Mouse (Mus musculus) forebrain, embryonic 11.5 days (tissue): ENCODE data around the gene Klhl3. TPM values are rescaled to one million over a fixed set of nuclear protein-coding genes. Genes with fewer than 3 reads are reported as not detected.

Experiments used
- ATAC-seq: fragments of 200-750 bp; cut with Nextera tagmentation; replicated peaks from 2 replicates; pipeline ENCODE4 v1.8.0; 2017; ENCODE audit warnings: moderate TSS enrichment; ENCODE audit not compliant: low FRiP score
- DNase-seq: peaks from one replicate; pipeline ENCODE4 v3.0.0-alpha.2; 2017; ENCODE audit warnings: low spot score
- H3K27ac ChIP-seq: fragments of 300-500 bp; sonication (generic); 2 replicates; pipeline ENCODE4 v1.5.1; 2014; ENCODE audit warnings: low read depth, low read length
- H3K27me3 ChIP-seq: fragments of 300-500 bp; sonication (generic); 2 replicates; pipeline ENCODE4 v1.6.1; 2014; ENCODE audit warnings: mild to moderate bottlenecking, low read length, mixed read lengths; ENCODE audit not compliant: control insufficient read depth, insufficient read depth
- H3K36me3 ChIP-seq: fragments of 300-500 bp; sonication (generic); 2 replicates; pipeline ENCODE4 v1.6.1; 2014; ENCODE audit warnings: mild to moderate bottlenecking, low read length, moderate library complexity, mixed read lengths; ENCODE audit not compliant: control insufficient read depth, insufficient read depth
- H3K4me1 ChIP-seq: fragments of 300-500 bp; sonication (generic); replicated peaks from 2 replicates; pipeline ENCODE4 v1.6.1; 2014; ENCODE audit warnings: low read length, mixed read lengths; ENCODE audit not compliant: control insufficient read depth, insufficient read depth
- H3K4me2 ChIP-seq: fragments of 300-500 bp; sonication (generic); 2 replicates; pipeline ENCODE4 v1.6.1; 2014; ENCODE audit warnings: low read depth, mild to moderate bottlenecking, low read length, moderate library complexity, mixed read lengths; ENCODE audit not compliant: severe bottlenecking
- H3K4me3 ChIP-seq: fragments of 300-500 bp; sonication (generic); 2 replicates; pipeline ENCODE4 v1.5.1; 2014; ENCODE audit warnings: low read depth, low read length
- H3K9ac ChIP-seq: fragments of 300-500 bp; sonication (generic); 2 replicates; pipeline ENCODE4 v1.6.1; 2014; ENCODE audit warnings: low read length
- H3K9me3 ChIP-seq: fragments of 300-500 bp; sonication (generic); 2 replicates; pipeline ENCODE4 v1.6.1; 2016; ENCODE audit warnings: low read length, mixed read lengths; ENCODE audit not compliant: control insufficient read depth
- WGBS: fragments of 180-500 bp; shearing (Covaris S2); extraction: QIAGEN DNeasy Blood & Tissue Kit; methylation state at CpG from one replicate; pipeline ENCODE4 v1.1.7; 2014; 5-methylcytosine and 5-hydroxymethylcytosine counted together
- polyA plus RNA-seq: library from polyadenylated mRNA; unstranded; fragments of >200 nt; fragmentation: Nextera tagmentation; extraction: Ambion mirVana; gene quantifications from 2 replicates; pipeline ENCODE4 v1.2.1, GENCODE M21; 2014

The Klhl3 gene
- polyA plus RNA-seq, 1 experiment from 2014 or later, result 3.1 TPM

- no peak overlapping the region for H3K27ac ChIP-seq
- WGBS, result 67% methylated on average over 14 of the region's 14 CpGs
- no peaks in the 10 kb centered on the region for H3K36me3 ChIP-seq
- H3K4me3 ChIP-seq, result no peak overlapping the region
- no peaks in the 10 kb centered on the region for H3K27me3 ChIP-seq
- no peaks in the 10 kb centered on the region for H3K9me3 ChIP-seq
- ATAC-seq (0 out of 2 replicates have a peak, but pooled peaks have one; percentile 7), DNase-seq (no peak)
- H3K9ac ChIP-seq, result no peak overlapping the region
- H3K4me2 ChIP-seq, result no peak overlapping the region
- H3K4me1 ChIP-seq, result no peaks in the 10 kb centered on the region
Measured at GRCm38 (mm10) chr13:58012067-58012925, 101.1 kb downstream of the Klhl3 start.

GRCm38 (mm10) chr13:58011526-58011925, 101.9 kb downstream of the Klhl3 start:
- 77% methylated on average over 2 of the region's 2 CpGs for WGBS
- no peak for ATAC-seq
- H3K36me3 ChIP-seq, result no peaks in the 10 kb centered on the region

GRCm38 (mm10) chr13:58010416-58010815, 103.0 kb downstream of the Klhl3 start:
- no peak for DNase-seq
- Histone ChIP-seq H3K4me3 (no peak overlapping the region), H3K9ac (no peak overlapping the region), H3K36me3 (no peaks in the 10 kb centered on the region), H3K27me3 (no peaks in the 10 kb centered on the region), H3K4me1 (0 out of 2 replicates have a peak, but pooled peaks cover 2% of the 10 kb centered on the region), H3K4me2 (no peak overlapping the region), H3K9me3 (no peaks in the 10 kb centered on the region), H3K27ac (no peak overlapping the region)
- 90% methylated on average over 7 of the region's 7 CpGs for WGBS
- no peak for ATAC-seq

More at GRCm38 (mm10) chr13:58011526-58011925, 101.9 kb downstream of the Klhl3 start:
- H3K27me3 ChIP-seq, result no peaks in the 10 kb centered on the region
- DNase-seq, result no peak
- H3K4me2 ChIP-seq, result no peak overlapping the region
- no peak overlapping the region for H3K4me3 ChIP-seq
- H3K9me3 ChIP-seq, result no peaks in the 10 kb centered on the region
- H3K27ac ChIP-seq, result no peak overlapping the region
- H3K9ac ChIP-seq, result no peak overlapping the region
- no peaks in the 10 kb centered on the region for H3K4me1 ChIP-seq

- DNase-seq (no peak), ATAC-seq (no peak)
- Histone ChIP-seq H3K9me3 (no peaks in the 10 kb centered on the region), H3K27ac (no peak overlapping the region), H3K4me3 (no peak overlapping the region), H3K36me3 (no peaks in the 10 kb centered on the region), H3K4me2 (no peak overlapping the region), H3K9ac (no peak overlapping the region), H3K27me3 (no peaks in the 10 kb centered on the region), H3K4me1 (0 out of 2 replicates have a peak, but pooled peaks cover 2% of the 10 kb centered on the region)
- 85% methylated on average over 13 of the region's 13 CpGs for WGBS
Measured at GRCm38 (mm10) chr13:58009275-58009674, 104.1 kb downstream of the Klhl3 start.

- Histone ChIP-seq H3K9me3 (no peaks in the 10 kb centered on the region), H3K36me3 (no peaks in the 10 kb centered on the region), H3K4me3 (no peak overlapping the region), H3K27me3 (no peaks in the 10 kb centered on the region), H3K4me1 (0 out of 2 replicates have a peak, but pooled peaks cover 2% of the 10 kb centered on the region), H3K9ac (no peak overlapping the region), H3K4me2 (no peak overlapping the region), H3K27ac (no peak overlapping the region)
- 80% methylated on average over 5 of the region's 5 CpGs for WGBS
- no peak for ATAC-seq
- DNase-seq, result no peak
Measured at GRCm38 (mm10) chr13:58008038-58008364, 105.4 kb downstream of the Klhl3 start.

GRCm38 (mm10) chr13:58007256-58008037, 105.9 kb downstream of the Klhl3 start:
- no peaks in the 10 kb centered on the region for H3K9me3 ChIP-seq
- DNase-seq (no peak), ATAC-seq (no peak)
- H3K27ac ChIP-seq, result no peak overlapping the region
- WGBS, result 68% methylated on average over 15 of the region's 16 CpGs
- no peak overlapping the region for H3K4me3 ChIP-seq
- H3K36me3 ChIP-seq, result no peaks in the 10 kb centered on the region
- no peaks in the 10 kb centered on the region for H3K27me3 ChIP-seq
- H3K4me2 ChIP-seq, result no peak overlapping the region
- 0 out of 2 replicates have a peak, but pooled peaks cover 2% of the 10 kb centered on the region for H3K4me1 ChIP-seq
- no peak overlapping the region for H3K9ac ChIP-seq

- H3K4me3 ChIP-seq, result no peak overlapping the region
- no peaks in the 10 kb centered on the region for H3K9me3 ChIP-seq
- no peak for DNase-seq
- H3K4me1 ChIP-seq, result 0 out of 2 replicates have a peak, but pooled peaks cover 2% of the 10 kb centered on the region
- H3K27me3 ChIP-seq, result no peaks in the 10 kb centered on the region
- H3K36me3 ChIP-seq, result no peaks in the 10 kb centered on the region
- no peak for ATAC-seq
- H3K27ac ChIP-seq, result no peak overlapping the region
- H3K4me2 ChIP-seq, result no peak overlapping the region
- WGBS, result 84% methylated on average over 3 of the region's 3 CpGs
- H3K9ac ChIP-seq, result no peak overlapping the region
Measured at GRCm38 (mm10) chr13:58001792-58002191, 111.6 kb downstream of the Klhl3 start.

GRCm38 (mm10) chr13:57996536-57996935, 116.9 kb downstream of the Klhl3 start:
- H3K4me1 ChIP-seq, result no peaks in the 10 kb centered on the region
- H3K4me3 ChIP-seq, result no peak overlapping the region
- H3K27ac ChIP-seq, result no peak overlapping the region
- H3K36me3 ChIP-seq, result no peaks in the 10 kb centered on the region
- WGBS, result 89% methylated on average over 11 of the region's 11 CpGs
- no peak overlapping the region for H3K4me2 ChIP-seq
- DNase-seq (no peak), ATAC-seq (no peak)
- no peaks in the 10 kb centered on the region for H3K9me3 ChIP-seq
- H3K9ac ChIP-seq, result no peak overlapping the region
- H3K27me3 ChIP-seq, result no peaks in the 10 kb centered on the region
